Mouse (Mus musculus) lung, postnatal 25 days (tissue): ENCODE measurements around the gene Zfp235.
A peak's percentile ranks its signal among the peaks of the same experiment; 100 is the strongest.

Experiments
- DNase-seq: peaks from one replicate; pipeline ENCODE4 v3.0.0; 2022; ENCODE audit warnings: low spot score

The Zfp235 gene

GRCm38 (mm10) chr7:24133996-24134828 lies at the start of gene Zfp235:
Gene Zfp235 (plus strand): TSS chr7:24134169.
- peak; percentile 91 for DNase-seq

- no peak for DNase-seq
Observed at GRCm38 (mm10) chr7:24086871-24087270, 47.1 kb upstream of the Zfp235 start.

GRCm38 (mm10) chr7:24087485-24088125 lies 46.4 kb upstream of the Zfp235 start:
- DNase-seq: no peak

- no peak for DNase-seq
Observed at GRCm38 (mm10) chr7:24104403-24104802, 29.6 kb upstream of the Zfp235 start.

GRCm38 (mm10) chr7:24105144-24105703 lies 28.7 kb upstream of the Zfp235 start:
- DNase-seq: no peak

GRCm38 (mm10) chr7:24110839-24111238 lies 23.1 kb upstream of the Zfp235 start:
- no peak for DNase-seq

- no peak for DNase-seq
Observed at GRCm38 (mm10) chr7:24111772-24112155, 22.2 kb upstream of the Zfp235 start.

- DNase-seq: peak; percentile 89
Observed at GRCm38 (mm10) chr7:24112156-24112856, 21.7 kb upstream of the Zfp235 start, which contains the start of gene Zfp112. Gene Zfp112 (plus strand): TSS chr7:24112314.

GRCm38 (mm10) chr7:24113001-24113400 lies 21.0 kb upstream of the Zfp235 start:
- DNase-seq: peak; percentile 76

GRCm38 (mm10) chr7:24116655-24117054 lies 17.3 kb upstream of the Zfp235 start:
- DNase-seq: no peak

GRCm38 (mm10) chr7:24133425-24133995 lies 459 bp upstream of the Zfp235 start:
- DNase-seq: no peak

GRCm38 (mm10) chr7:24142566-24142965 lies 8.6 kb downstream of the Zfp235 start:
- no peak for DNase-seq

GRCm38 (mm10) chr7:24153272-24153671 lies 19.3 kb downstream of the Zfp235 start:
- no peak for DNase-seq

- DNase-seq: no peak
Observed at GRCm38 (mm10) chr7:24172191-24172590, 38.2 kb downstream of the Zfp235 start.

- peak; percentile 35 for DNase-seq
Observed at GRCm38 (mm10) chr7:24174618-24175336, 40.8 kb downstream of the Zfp235 start, which contains the start of gene Zfp114. Gene Zfp114 (plus strand): TSS chr7:24175060.

- DNase-seq: no peak
Observed at GRCm38 (mm10) chr7:24175337-24175711, 41.4 kb downstream of the Zfp235 start.

GRCm38 (mm10) chr7:24187611-24188010 lies 53.6 kb downstream of the Zfp235 start:
- DNase-seq: no peak

GRCm38 (mm10) chr7:24188901-24189570 lies 55.1 kb downstream of the Zfp235 start:
- no peak for DNase-seq

GRCm38 (mm10) chr7:24189571-24189944 lies 55.6 kb downstream of the Zfp235 start:
- DNase-seq: no peak

- no peak for DNase-seq
Observed at GRCm38 (mm10) chr7:24191361-24191760, 57.4 kb downstream of the Zfp235 start.
